Mouse (Mus musculus) myocyte (in vitro differentiated cells): ENCODE data around the gene Ldhc.

Experiments used
- CEBPB ChIP-seq: IDR thresholded peaks from 2 replicates; pipeline ENCODE4 v1.6.1; 2011; ENCODE audit warnings: mild to moderate bottlenecking, moderate library complexity; ENCODE audit not compliant: poor library complexity, insufficient read depth, severe bottlenecking
- MAX ChIP-seq: IDR thresholded peaks from one replicate; pipeline ENCODE4 v1.6.1; 2011; ENCODE audit warnings: low read depth, mild to moderate bottlenecking, control low read depth
- MYOD1 ChIP-seq, 3 experiments: IDR thresholded peaks; one replicate each; pipeline ENCODE4 v1.6.1; 2011; ENCODE audit warnings: control low read depth in 2 of 3, low read depth in 2 of 3, mild to moderate bottlenecking in 2 of 3, moderate library complexity in 1 of 3; ENCODE audit not compliant: insufficient read length in 2 of 3, control insufficient read depth in 1 of 3
- MYOG ChIP-seq, 3 experiments: IDR thresholded peaks; one replicate each; pipeline ENCODE4 v1.6.1; 2011; ENCODE audit warnings: control low read depth in 2 of 3, low read depth in 2 of 3, mild to moderate bottlenecking in 2 of 3; ENCODE audit not compliant: insufficient read length in 2 of 3, control insufficient read depth in 1 of 3, insufficient read depth in 1 of 3
- POLR2A ChIP-seq: IDR thresholded peaks from one replicate; pipeline ENCODE4 v1.6.1; 2011; ENCODE audit warnings: low read depth, mild to moderate bottlenecking, control low read depth, moderate library complexity; ENCODE audit not compliant: insufficient read length
- POLR2AphosphoS2 ChIP-seq: IDR thresholded peaks from one replicate; pipeline ENCODE4 v1.6.1; 2011; ENCODE audit warnings: low read depth, control low read depth; ENCODE audit not compliant: insufficient read length
- SRF ChIP-seq: IDR thresholded peaks from one replicate; pipeline ENCODE4 v1.6.1; 2011; ENCODE audit warnings: low read depth; ENCODE audit not compliant: control insufficient read depth, insufficient read length
- TCF12 ChIP-seq: IDR thresholded peaks from one replicate; pipeline ENCODE4 v1.6.1; 2011; ENCODE audit warnings: mild to moderate bottlenecking, control low read depth; ENCODE audit not compliant: poor library complexity, insufficient read depth, severe bottlenecking

GRCm38 (mm10) chr7:46860996-46861395, at the start of gene Ldhc:
- no peak for TF ChIP-seq MAX
- no peak for TF ChIP-seq TCF12
- TF ChIP-seq CEBPB = no peak
- TF ChIP-seq POLR2AphosphoS2 = no peak
- TF ChIP-seq POLR2A = no peak
- TF ChIP-seq MYOD1 (IDR thresholded peaks at IDR 0.05; ENCODE audit: control insufficient read depth in 1 of 3, insufficient read length in 2 of 3, low read depth in 2 of 3) = no peak
- TF ChIP-seq MYOG (IDR thresholded peaks at IDR 0.05; ENCODE audit: control insufficient read depth in 1 of 3, insufficient read depth in 1 of 3, insufficient read length in 2 of 3, low read depth in 2 of 3) = no peak
- TF ChIP-seq SRF = no peak
